Mouse (Mus musculus): Measurements from ENCODE around the gene Trmo. TPM values are rescaled to one million over a fixed set of nuclear protein-coding genes. Genes with fewer than 3 reads are reported as not detected.

The Trmo gene
- total RNA-seq (2017), result 9.7 and 17.0 TPM in 2 replicates

DNA sequence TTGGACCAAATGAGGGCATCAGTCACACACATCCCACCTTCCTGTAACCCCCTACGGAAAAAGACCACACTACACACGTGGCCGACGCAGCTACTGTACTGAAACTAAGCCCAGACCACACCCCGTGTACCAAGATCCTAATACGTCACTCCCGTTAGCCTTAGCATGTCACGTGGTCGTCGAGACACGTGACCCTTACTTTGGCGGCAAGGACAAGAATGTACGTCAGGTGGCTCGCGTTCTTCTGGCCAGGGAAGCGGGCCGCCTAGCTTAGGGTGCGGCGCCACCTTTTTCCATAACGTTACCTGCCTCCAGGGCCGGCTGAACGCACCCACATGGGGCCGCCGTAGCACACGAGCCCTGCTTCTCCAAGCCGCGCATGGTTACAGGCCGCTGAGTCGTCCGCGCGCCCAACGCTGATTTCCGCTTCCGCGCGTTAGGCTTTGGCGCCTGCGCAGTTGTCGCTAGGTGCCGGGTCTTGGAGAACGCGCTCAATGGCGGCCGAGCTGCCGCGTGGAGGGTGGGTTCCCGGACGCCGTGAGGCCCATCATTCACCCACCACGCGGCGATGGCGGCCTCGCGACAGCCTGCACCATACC, at the start of gene Trmo:
Trmo (minus strand) TSS at position 425 of the 599 bp plus-strand sequence.
- peak; percentile 87 for ATAC-seq (replicated peaks; ENCODE audit: low read depth, poor library complexity, severe bottlenecking)

DNA sequence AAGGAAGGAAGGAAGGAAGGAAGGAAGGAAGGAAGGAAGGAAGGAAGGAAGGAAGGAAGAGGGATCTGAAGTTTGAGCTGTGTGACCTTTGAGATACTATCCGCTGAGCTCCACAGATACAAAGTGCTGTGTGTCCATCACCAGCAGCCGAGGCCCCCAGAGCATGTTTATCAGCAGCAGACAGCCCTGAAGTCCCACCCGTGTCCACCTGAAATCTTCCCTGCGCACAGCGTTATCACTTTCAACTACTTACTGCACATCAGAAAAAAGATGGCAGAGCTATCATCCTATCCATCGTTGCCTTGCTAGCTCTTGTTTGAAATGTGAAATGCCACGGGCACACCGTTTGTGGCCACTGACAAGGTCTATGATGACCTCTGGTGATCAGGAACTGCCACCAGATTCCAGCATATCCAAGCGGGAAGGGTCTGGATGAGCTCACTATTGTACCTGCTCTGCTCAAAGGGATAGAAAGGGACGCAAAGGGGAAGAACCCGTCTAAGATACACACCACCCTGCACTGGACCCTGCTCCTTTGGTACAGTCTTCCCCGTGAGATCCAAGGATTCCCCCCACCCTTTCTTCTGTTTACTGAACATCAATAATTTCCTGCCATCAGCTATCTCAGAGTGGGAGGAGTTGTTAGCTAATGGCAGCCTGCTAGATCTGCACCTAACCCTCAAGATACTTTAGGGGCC, 43.3 kb upstream of the Trmo start:
- no peak; the same call in 1 of the 2 replicates for ATAC-seq (replicated peaks; ENCODE audit: low read depth, poor library complexity, severe bottlenecking)

DNA sequence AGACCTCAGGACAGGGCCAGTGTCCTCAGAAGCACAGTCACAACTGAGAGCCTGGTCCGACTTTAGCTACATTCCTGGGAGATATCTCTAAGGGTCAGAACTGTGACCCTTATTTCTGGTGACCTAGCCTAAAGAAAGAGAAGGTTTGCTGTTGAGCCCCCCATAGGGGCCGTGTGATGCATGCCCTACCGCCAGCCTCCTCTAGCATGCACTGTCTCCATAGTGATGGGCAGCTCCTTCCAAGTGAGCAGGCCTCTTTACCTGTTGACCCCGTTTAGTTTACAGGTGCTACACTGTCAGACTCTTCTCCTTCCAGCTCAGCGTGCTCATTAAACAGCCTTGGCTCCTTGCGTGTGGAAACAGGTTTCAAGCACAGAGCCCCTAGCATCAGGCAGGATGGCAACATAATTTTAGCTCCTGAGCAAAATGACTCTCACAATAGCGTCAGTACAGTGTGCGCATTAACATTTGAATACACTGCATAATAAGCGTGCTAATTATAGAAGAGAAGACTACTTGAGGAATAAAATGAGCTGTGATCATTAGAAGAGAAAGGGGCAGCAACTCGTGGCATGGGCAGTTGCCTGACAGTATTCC, 39.8 kb upstream of the Trmo start:
- ATAC-seq (replicated peaks; ENCODE audit: low read depth, poor library complexity, severe bottlenecking), result no peak

DNA sequence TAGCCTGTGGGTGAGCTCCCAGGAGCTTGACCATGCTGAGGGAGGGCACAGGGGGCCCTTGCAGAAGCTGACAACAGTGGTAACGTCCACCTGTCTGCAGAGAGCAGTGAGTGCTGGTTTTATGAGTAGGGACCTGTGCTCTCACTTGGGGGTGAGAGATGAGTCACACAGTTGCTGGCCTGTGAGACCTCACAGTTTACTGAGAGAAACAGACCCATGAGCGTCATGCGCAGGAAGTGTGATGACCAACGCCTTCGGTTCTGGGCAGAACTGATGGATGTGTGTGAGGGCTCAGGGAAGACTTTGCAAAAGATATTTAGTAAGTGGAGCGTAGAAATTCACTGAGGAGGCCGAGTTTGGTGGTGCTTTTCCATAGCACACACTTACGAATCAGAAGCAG, 33.4 kb upstream of the Trmo start:
- no peak for ATAC-seq (replicated peaks; ENCODE audit: low read depth, poor library complexity, severe bottlenecking)

DNA sequence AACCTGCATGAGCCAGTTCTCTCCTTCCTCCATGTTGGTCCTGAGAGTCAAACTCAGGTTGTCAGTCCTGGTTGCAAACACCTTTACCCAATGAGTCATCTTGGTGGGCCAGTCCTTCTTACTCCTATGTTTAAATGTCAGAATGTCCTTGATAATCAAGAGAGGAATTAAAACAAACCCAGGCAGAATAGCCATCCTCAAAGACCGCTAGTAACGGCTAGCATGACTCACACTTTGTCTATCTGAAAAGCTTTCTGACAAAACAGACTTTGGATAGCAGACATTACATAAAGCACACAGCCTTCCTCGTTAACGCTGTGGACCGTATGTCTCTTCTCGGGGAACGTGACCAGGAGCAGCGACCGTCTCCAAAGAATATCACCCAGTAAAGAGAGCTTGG, 29.6 kb upstream of the Trmo start:
- no peak for ATAC-seq (replicated peaks; ENCODE audit: low read depth, poor library complexity, severe bottlenecking)

DNA sequence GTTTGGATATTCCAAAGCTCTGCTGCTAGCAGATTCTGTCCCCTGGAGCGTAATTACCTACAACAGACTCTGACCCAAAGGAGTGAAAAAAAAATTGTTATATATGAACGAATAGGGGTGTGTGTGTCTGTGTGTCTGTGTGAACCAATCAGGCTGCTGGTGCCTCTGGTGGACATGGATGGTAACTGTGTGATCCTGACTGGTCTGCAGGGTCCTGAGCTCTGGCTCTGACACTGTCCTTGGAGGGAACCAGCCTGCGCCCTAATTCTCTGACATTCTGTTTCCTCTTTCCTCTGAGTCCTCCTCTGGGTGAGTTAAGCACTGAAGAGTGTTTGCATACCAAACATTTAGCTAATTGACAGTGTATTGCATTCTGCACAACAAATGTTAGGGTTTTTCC, 28.3 kb upstream of the Trmo start:
- peak; percentile 81 for ATAC-seq (replicated peaks; ENCODE audit: low read depth, poor library complexity, severe bottlenecking)

DNA sequence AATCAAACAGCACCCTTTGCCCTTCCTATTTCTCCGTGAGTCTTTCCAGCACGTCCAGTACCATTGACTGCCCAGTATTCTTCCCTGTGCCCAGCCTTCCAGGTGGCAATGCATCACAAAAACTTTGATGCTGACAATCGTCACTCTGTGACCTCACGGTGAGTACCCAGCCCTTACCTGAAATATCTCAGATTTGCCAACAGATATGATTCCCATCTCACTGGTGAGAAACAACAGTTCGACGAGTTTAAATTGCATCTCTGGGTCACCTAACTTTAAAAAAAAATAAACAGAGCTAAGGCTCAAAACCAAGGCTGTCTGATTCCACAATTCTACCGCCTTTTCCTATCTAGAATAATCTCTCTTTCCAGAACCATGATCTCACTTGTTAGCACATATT, 24.2 kb upstream of the Trmo start, which contains the start of gene Hemgn:
Hemgn (minus strand) TSS at position 101 of the 400 bp plus-strand sequence.
- ATAC-seq (replicated peaks; ENCODE audit: low read depth, poor library complexity, severe bottlenecking), result no peak

DNA sequence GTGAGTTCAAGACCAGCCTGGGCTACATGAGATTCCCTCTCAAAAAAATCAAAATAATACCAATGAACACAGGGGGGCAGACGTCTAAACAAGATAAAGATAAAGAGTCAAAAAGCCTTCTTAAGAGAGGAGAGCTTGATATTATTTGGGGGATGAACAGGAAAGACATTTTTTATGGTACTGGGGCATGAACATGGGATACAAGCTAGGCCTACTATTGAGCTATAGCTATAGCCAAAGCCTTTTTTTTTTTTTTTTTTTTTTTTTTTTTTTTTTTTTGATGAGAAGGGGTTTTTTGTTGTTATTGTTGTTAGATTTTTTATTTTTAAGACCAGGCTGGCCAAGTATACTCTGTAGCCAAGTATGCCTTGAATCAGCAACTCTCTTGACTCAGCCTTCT, 22.9 kb upstream of the Trmo start:
- ATAC-seq (replicated peaks; ENCODE audit: low read depth, poor library complexity, severe bottlenecking), result peak; percentile 15; the same call in 1 of the 2 replicates

DNA sequence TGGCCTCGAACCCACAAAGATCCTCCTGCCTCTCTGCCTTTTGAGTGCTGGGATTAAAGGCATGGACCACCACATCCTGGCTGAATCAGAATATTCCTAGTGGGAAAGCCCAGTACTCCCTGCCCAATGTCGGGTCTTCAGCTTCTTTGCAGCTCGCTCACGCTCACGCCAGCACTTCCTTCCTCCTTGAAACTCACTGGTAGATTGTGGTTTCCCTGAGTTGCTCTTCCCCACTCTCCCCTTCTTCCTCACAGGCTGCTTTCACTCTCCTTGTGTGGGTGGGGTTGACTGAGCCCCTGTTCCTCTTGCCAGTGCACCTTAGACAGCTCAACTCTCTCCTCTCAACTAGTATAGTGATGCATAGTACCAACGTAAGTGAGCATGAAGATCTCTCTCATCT, 22.3 kb upstream of the Trmo start:
- peak; percentile 85 for ATAC-seq (replicated peaks; ENCODE audit: low read depth, poor library complexity, severe bottlenecking)

DNA sequence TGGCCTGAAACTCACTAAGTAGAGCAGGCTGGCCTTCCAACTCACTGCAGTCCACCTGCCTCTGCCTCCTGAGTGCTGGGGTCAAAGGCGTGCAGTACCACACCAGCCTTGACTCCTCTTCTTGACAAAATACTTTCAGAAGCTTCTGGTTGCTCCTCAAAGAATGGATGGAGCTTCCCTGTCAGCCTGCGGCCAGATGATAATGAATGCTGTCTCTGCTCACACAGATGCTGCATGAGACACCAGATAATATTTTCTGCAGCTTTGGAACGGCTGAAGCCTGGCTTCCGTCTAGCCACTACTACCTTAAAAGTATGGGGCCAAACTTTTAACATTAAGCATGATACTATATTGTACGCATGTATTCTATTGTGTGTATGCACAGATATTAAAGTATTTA, 21.4 kb upstream of the Trmo start:
- ATAC-seq (replicated peaks; ENCODE audit: low read depth, poor library complexity, severe bottlenecking), result peak; percentile 59

DNA sequence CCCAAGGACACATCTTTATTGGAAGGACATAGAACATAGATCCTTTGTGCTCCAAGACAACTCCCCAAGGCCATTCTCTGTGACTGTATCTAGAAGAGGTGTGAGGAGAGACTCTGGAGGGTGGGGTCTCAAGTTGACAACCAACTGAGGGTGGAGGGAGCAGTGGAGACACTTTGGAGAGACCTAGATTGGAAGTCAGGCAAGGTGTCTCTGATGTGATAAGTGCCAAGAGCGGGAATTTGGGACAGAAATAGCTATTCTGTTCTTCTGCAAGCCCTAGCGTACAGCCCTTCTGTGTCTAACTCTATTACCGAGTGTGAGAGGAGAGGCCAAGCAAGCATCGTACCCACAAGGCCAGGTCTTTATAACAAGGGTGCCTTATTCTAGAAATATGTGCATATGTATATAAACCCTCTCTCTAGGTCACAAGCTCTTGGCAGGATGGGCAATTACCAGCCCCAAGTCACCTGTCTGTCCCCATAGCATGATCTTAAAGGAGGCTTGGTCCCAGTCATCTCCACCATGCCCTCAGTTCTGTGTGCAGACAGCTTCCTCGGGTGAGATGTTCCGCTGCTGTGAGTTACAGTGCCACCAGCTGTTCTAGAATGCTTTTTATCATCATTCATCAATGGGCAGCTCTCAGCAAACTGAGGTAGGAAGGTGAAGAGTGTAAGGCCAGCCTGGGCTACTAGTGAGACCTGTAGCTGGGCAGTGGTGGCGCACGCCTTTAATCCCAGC, 17.9 kb upstream of the Trmo start:
- ATAC-seq (replicated peaks; ENCODE audit: low read depth, poor library complexity, severe bottlenecking), result no peak

DNA sequence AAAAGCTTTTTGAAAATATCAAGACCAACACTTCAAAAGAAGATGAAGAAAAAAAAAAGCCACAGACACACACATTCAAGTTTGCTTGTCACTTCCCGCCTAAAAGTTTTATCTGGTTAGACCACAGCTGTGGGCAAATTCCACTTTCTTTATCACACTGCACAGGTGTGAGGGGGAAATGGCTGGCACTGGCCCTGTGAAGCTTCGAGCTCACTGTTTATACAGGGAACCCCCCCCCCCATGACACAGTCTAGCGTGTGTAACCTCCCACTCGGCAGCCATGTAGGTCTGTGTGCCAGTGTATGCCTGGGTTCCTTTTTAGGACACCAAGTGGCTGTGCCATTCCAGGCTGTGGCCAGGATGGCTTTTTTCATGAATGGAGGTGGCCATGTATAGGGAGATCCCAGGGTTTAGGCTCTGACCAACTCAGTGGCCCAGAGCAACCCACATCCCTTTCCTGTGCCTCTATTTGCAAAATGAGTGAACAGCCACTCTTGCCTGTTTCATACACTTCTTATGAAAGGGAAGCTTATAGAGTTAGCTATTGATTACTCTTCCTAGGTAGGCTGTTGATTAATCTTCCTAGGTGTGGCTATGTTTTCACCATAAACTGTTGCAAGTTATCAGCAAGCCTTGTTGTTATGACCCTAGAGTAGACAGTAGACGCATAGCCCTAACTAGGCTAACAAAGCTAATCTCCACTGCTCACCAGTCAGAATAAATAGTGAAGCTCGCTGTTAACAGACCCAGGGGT, 15.0 kb upstream of the Trmo start:
- peak; percentile 90 for ATAC-seq (replicated peaks; ENCODE audit: low read depth, poor library complexity, severe bottlenecking)

DNA sequence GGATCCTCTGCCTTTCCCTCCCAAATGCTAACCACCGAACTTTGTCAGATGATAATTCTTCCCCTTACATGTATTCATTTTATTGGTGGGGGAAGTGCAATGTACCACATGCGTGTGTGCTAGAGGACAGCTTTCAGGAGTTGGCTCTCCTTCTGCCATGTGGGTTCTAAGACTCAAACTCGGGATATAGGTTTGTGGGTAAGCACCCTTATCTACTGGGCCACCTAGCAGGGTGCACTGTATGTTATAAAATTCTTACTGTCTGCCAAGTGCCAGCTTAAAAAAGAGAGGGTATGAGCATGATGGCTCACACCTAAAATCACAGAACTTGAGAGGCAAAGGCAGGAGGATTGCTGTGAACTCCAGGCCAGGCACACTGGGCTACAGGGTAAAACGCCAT, 9.6 kb upstream of the Trmo start:
- peak; percentile 15; the same call in 1 of the 2 replicates for ATAC-seq (replicated peaks; ENCODE audit: low read depth, poor library complexity, severe bottlenecking)

DNA sequence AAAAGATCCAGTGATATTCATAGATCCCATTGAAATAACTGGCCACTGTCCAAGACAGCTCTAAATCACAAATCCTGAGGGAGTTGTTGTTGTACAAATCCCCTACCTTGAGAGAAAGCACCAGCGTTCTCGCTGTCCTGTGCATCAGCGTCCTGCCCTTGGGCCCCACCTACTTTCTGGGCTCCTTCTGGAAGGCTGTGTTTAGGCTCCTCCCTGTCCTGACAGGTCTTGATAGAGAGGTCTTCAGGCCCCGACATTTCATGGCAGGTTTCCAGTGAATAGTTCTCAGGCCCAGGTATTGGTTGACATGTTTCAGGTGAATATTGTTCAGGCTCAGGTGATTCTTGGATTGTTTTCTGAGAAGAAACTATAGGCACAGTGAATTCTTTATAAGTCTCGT, 6.5 kb upstream of the Trmo start:
- no peak for ATAC-seq (replicated peaks; ENCODE audit: low read depth, poor library complexity, severe bottlenecking)

DNA sequence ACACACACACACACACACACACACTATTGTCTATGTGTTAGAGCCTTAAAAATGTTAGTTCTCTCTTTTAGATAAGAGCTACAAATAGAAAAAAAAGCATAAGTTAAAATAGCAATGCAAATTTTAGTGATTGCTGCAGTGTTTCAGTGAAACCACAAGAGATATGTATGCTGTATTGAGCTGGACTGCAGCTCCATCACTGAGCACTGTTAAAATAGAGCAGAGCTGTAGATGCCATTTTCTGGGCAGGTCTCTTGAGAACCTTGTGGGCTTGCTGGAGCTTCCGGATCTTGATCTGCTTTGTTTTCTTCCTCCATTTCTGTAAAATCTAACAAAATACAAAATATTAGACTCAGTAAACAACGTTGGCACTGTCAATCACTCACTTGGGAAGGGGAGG, 5.2 kb upstream of the Trmo start:
- ATAC-seq (replicated peaks; ENCODE audit: low read depth, poor library complexity, severe bottlenecking), result no peak

DNA sequence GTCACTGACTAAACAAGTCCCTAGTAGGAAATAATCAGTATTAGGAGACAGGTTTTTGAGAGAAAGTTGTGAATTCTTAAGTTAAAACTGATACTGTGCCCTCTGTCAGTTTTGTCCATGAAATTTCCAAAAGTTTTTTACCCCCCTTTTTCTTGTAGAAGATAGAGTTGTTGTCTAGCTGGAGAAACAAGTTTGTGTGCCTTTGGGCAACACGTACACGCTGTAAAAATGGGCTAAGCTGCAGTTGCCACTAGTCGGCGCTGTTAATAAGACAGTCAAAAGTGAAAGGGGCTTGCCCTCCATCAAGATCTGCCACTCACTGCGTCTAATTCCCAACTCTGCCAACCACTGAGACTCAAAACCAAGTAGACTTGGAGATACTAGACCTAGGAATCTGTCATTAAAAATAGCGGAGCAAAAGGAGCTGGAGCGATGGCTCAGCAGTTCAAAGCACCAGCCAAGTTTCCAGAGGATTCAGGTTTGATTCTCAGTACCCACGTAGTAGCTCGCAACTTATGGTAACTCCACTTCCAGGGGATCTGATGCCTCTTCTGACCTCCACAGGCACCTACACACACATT, 1.2 kb upstream of the Trmo start:
- peak; percentile 67 for ATAC-seq (replicated peaks; ENCODE audit: low read depth, poor library complexity, severe bottlenecking)

DNA sequence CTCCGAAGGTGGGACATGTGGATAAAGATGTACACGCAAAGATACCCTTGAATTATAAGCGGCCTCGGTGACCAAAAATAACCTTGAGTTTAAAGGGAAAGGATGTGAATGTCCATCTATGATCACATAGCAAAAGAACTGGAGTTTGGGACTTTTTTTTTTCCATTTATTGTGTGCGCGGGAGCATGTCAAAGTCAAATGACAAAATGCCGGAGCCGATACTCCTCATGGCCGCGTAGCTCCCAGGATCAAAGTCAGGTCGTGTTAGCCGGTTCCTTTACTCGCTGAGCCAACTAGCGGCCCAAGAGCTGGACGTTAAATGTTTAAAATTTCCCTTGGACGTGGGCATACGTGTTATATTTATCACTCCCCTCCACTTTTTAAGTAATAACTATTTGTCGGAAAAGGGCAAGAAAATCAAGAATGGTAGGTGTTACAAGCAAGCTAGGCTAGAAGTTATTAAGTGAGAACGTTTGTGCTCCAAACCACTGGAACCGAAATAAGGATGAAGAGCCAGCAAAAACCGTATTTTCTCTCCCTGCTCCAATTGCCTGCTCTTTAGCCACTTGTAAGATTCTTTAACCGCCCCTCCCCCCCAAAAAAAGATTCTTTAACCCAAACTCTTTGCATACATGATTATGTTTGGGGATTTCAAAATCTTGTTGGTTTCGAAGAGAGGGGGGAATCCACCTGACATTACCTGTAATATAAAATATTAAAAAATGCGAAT, 540 bp upstream of the Trmo start:
- no peak for ATAC-seq (replicated peaks; ENCODE audit: low read depth, poor library complexity, severe bottlenecking)

DNA sequence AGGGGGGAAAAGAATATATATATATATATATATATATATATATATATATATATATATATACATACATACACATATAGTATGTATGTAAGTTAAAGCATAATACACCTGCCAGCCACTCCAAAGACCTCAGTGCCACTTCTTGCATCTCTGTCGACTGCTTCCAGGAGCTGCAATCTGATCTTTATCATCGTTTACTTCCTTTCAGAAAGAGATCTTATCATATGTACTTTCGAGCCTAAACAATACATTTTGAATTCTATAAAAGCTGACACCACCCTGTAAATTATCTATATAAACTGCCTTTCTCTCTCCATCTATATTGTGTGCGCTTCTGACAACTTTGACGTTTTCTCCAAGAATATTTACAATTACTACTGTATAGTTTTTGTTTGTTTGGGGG, 681 bp downstream of the Trmo start:
- no peak for ATAC-seq (replicated peaks; ENCODE audit: low read depth, poor library complexity, severe bottlenecking)

DNA sequence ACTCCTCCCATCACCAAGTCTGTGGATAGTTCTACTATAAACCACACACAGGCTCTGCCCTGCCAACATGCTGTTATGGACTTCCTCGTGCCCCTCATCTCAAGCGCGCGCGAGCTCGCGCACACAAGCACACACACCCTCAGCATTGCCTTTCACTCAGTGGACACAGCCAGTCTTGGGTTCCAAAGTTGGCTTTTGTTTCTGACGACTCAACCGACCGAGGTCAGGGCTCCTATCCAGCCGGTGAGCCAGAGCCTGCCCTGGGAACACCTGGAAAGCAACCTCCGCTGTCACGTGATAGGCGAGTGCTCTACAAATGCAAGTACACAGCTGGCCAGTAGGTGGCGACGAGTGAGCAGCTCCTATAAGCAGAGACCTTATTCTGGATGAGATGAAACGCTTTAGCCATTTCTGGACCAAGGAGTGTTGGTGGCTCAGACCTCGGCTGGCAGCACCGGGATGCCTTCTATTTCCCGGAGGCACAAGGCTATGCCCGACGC, 14.3 kb downstream of the Trmo start:
- ATAC-seq (replicated peaks; ENCODE audit: low read depth, poor library complexity, severe bottlenecking), result peak; percentile 87
